Mouse (Mus musculus) layer of hippocampus, adult 18-20 months (tissue): ENCODE data around the gene Rpl31. TPM values are rescaled to one million over a fixed set of nuclear protein-coding genes. Genes with fewer than 3 reads are reported as not detected.

Experiments used
- DNase-seq, 2 experiments: peaks; one replicate each; pipeline ENCODE4 v3.0.0; 2022; ENCODE audit warnings: low spot score in 2 of 2
- total RNA-seq, 2 experiments: library from RNA; stranded (reverse); gene quantifications; 2 replicates each; pipeline ENCODE4 v1.2.3; 2021

The Rpl31 gene
- total RNA-seq, 2 experiments from 2014 or later: 514 to 526 TPM

- no peak for DNase-seq
These were observed 2.1 kb upstream of the Rpl31 start for GRCm38 (mm10) chr1:39365562-39365961.

DNA sequence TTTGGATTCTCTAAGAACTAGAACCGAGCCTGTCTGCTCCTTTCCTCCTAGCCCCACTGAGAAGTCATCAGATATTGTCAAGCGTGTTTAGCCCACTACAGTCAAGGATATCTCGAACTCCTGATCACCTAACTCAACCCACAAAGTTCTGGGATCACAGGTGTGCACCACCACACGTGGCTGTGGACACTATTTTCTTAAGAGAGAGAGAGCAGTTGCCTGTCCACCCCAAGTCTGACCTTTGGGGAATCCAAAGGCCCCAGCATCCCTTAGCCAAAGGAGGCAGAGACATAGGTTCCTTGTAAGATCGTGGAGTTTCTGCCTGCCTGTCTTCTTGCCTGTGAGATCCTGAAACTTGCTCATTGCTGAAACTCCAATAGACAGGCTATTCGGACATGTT, 597 bp upstream of the Rpl31 start:
- no peak for DNase-seq

DNA sequence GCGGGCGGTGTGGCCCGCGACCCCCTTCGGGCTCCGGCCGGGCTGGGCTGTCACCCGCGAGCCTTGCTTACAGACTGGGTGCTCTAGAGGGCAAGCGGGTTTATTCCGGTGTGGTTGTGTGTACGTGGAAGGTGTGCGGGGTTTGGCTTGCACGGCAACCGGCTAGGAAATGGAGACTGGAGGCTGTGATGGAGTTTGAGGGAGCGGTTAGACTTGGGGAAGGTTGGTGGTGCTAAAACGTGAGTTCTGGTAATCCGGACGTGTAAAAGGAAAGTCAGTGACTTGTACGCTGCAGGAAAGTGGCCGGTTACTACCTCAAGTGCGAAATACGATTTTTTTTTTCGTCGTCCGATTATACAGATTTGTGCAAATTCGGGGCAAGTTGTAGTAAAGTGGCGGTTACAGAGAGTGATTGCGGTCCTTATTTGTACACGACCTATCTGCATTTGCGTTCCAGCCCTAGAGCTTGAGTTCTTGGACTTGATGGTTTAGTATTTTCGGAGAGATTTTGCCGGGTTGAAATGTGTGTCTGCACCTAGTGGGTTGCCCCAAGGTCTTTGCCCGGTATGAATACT, 712 bp downstream of the Rpl31 start:
- DNase-seq: peak in 1 of 2 experiments; percentile 32

DNA sequence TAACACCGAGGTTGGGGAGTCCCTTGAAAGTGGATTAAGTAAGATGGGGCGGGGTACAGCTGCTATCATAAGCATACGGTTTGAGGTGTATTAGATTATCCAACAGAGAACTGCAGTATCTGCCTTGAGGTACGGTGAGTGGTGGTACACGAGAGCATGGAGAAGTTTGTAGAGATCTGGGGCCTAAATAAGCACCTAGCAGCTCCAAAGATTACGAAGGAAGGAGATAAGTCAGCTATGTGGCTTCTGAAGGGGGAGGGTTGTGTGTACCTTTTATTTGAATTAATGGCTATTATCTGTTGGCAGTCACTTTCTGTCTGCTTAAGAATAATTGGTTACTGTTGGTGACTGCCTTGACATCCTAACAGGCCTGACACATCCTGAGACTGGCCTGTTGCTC, 2.8 kb downstream of the Rpl31 start:
- no peak for DNase-seq

DNA sequence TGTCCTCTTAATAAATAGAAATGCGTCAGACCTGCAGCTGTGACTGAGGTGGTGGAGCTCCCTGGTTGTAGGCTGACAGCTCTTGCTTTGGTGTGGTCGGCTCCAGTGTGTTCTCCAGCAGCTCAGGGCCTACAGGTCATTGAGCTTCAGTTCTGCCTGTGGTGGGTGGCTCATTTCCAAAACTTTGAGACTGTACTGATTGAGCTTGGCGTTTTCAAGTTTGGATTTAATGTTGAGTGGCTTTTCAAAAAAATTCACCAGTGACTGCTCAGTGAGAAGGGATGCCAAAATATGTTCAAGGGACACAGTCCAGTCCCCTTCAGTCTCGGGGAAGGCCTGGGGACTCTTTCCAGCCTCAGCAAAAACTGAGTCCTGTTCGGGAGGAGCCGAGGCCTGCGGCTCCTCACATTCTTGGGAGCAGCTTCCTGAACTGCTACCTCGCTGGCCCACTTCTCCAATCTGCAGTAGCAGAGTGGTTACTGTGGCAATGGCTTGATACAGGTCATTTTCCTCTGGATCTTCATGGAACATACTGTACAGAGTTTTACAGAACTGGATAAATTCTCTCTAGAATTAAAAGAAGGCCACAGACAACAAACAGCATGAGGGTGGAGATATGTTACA, 4.7 kb downstream of the Rpl31 start:
- no peak for DNase-seq

DNA sequence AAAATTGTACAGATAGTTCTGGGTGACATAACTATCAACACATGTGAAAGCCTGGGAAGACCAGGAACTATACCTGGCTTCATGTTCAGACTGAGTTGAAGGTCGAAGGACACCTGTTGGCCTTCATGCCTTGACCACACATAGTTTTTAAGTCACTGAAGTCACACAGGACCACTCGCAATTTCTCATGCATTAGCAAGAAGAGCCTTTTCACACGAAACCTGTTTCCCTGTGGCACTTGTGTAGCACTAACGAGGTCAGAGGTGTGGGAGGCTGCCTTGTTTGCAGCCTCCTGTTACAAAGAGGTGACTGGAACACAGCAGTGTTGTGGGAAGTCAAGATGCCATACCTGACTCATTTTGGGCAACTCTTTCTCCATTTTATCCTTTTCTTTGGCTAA, 5.7 kb downstream of the Rpl31 start:
- no peak for DNase-seq

GRCm38 (mm10) chr1:39374231-39374809, 6.7 kb downstream of the Rpl31 start:
- no peak for DNase-seq

GRCm38 (mm10) chr1:39376121-39376520, 8.5 kb downstream of the Rpl31 start:
- no peak for DNase-seq

DNA sequence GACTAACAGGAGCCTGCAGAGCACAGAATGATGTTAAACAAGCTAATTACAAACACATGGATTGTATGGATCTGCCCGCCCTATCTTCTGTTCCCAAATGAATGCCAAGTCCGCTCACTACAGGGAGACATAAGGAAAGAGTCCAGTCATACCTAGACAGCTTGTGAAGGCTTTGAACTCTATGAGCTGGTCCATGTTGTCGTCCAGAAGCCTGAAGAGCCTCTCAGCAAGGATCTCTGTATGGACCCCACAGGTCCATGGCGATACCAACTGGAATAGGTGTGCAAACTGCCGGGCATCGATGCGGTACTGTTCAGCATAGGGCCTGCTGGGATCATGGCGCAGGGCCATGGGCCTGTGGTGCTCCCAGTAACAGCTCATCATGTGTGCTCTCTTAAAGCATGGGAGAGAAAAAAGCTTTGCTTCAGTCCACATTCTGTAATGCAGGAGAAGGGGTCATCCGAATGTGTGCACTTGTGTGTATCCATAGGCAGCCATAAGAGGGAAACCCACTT, 9.1 kb downstream of the Rpl31 start:
- no peak for DNase-seq

GRCm38 (mm10) chr1:39378540-39378939, 10.9 kb downstream of the Rpl31 start:
- DNase-seq: no peak

DNA sequence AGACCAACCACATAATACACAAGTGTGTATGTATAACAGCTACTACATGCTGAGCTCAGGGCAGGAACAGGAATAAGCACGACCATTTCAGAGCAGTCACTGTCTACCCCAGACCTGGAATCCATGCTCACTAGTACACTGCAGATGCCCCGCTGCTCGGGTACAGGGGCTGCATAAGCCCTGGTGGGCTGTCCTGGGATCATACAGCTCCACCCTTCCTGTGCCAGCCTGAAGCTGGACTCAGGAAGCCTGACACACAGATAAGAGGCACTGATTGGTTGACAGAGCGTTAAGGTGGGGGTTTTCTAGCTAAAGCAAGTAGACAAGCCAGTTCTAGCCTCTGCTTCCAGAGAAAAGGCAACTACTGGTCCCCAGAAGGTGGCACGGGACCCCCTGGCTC, 11.4 kb downstream of the Rpl31 start:
- no peak for DNase-seq

DNA sequence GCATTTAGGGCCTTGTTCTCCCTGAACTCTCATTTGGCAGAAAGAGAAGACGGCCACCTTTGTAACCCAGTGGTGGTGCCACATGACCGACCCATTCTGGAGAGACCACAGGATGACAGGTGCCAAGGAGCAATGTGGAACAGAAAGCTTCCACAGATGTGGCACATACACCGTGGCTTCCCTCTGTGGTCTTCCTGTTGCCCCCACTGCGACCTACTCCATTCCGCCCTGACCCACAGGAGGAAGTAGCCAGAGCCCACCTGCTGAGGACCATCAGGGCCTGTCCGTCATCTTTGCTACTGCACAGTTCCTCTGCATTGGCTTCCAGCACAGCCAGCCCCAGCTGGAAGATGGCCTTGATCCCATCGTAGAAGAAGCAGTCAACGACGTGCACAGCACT, 13.4 kb downstream of the Rpl31 start:
- DNase-seq: no peak

DNA sequence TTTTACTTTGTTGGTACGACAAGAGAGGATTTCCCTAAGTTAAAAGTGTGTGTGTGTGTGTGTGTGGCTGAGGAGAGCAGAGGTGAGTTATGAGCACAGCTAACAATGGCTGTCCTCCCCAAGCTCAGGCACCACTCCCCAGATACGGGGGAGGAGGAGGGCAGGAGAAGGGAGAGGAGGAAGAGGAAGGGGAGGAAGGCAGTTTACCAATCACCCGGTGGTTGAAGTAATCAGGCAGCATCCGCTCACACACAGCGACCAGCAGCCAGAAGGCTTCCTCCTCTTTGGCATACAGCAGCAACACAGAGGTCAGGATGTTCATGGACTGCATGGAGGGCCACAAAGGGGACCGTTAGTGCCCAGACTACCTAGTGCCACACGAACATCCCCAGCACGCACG, 17.3 kb downstream of the Rpl31 start:
- DNase-seq: no peak

DNA sequence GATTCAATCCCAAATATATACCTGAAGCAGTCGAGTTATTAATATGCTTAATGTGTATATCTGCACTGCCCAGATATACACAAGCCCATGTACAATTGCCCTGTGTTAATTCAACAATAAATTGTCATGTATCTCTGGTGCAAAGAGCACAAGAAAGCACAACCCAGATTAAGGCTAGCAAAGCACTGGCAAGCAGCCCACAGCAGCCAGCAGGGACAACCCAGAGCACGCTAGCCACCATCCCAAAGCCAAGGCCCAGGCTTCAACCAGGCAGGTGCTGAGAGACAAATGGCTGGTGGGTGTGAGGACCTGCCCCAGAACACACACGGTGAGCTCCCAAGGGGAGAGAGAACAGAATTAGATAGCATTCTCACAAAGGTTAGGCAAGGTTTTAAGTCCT, 18.8 kb downstream of the Rpl31 start:
- no peak for DNase-seq

GRCm38 (mm10) chr1:39387497-39387896, 19.9 kb downstream of the Rpl31 start:
- no peak for DNase-seq

DNA sequence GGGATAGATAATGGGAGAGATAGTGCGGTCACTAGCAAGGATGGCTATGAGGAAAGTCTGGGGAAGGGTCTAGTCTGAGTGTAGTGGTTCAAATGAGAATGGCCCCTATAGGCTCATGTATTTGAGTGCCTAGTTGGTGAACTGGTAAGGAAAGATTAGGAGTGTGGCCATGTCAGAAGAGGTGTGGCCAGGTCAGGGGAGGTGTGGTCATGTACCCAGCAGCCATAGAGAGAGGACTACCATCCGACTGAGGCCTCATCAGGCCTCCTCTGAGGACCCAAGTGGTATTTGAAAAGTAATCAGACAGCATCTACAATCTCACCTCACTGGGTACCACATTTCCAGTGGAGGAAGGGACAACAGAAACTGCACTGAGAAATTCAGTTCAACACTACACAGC, 20.5 kb downstream of the Rpl31 start:
- DNase-seq: no peak

GRCm38 (mm10) chr1:39389338-39389737, 21.7 kb downstream of the Rpl31 start:
- DNase-seq: no peak

GRCm38 (mm10) chr1:39391652-39392051, 24.0 kb downstream of the Rpl31 start:
- DNase-seq: no peak

GRCm38 (mm10) chr1:39392189-39392588, 24.5 kb downstream of the Rpl31 start:
- DNase-seq: peak; percentile 67 to 88

DNA sequence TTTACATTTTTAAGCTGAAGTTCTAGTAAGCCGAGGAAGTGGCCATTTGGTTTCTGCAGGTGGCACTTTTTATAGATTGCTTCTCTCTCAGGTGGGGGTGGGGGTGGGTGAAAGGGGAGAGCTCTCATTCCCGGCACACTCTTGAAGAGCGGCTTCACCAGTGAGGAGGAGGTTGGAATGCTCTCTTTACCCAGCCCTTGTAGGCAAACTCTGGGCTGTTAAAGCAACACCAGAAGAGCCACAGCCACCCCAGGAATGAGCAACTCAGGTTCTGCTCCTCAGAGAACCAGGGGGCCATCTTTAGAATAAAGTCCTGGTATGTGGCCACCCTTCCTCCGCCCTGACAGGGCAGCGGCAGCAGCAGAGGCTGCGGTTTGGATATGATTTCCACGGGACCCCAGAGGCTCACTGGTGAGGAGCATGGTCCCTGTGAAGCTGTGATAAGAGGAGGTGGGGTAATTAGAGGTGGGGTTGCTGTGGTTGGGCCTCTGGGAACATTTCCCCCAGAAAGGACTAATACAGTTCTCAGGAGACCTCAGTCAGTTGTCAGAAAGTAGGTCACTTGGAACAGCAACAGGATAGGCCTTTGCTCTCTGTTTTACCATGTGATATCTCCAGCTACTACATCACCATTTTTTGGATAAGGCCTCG, 25.7 kb downstream of the Rpl31 start:
- DNase-seq: no peak

DNA sequence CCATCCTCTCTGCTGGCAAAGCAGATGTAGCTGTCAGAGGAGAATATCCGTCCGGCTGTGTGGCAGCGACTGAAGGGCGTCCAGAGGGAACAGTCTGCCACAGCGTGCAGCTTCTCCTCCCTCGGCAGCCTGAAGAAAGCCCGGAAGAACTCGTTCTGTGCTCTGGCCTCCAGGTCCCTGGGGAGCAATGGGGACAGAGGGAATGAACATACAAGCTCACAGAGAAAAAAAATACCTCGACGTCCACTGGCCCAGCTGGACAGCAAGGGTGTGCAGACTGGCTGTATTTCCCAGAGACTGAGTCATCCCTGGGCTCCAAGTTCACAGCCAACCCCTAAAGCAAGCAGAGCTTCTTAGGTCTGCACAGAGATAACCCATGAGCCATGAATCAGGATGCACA, 26.5 kb downstream of the Rpl31 start:
- no peak for DNase-seq

GRCm38 (mm10) chr1:39394650-39395049, 27.0 kb downstream of the Rpl31 start:
- DNase-seq: no peak
